Mouse (Mus musculus) hindlimb bud, embryonic 11.5 days (tissue): ENCODE results near the gene Phf13.

Experiments used
- DNase-seq: peaks from one replicate; pipeline ENCODE4 v3.0.0-alpha.2; 2012; ENCODE audit warnings: low read depth, low spot score; ENCODE audit errors: extremely low spot score

Phf13 gene

GRCm38 (mm10) chr4:152013036-152013813, 17.2 kb upstream of the Phf13 start:
- DNase-seq, result no peak

GRCm38 (mm10) chr4:152012109-152012508, 16.1 kb upstream of the Phf13 start:
- DNase-seq, result no peak

- DNase-seq, result no peak
Measured at GRCm38 (mm10) chr4:152011171-152011760, 15.2 kb upstream of the Phf13 start.

GRCm38 (mm10) chr4:152010707-152011134, 14.7 kb upstream of the Phf13 start:
- no peak for DNase-seq

GRCm38 (mm10) chr4:152010091-152010706, 14.1 kb upstream of the Phf13 start:
- DNase-seq, result no peak

- DNase-seq, result no peak
Measured at GRCm38 (mm10) chr4:152009076-152010051, 13.3 kb upstream of the Phf13 start.

GRCm38 (mm10) chr4:152008622-152009075, 12.6 kb upstream of the Phf13 start, which contains the start of gene Klhl21:
TSS of gene Klhl21 (plus strand) at chr4:152008803.
- no peak for DNase-seq

GRCm38 (mm10) chr4:152008148-152008500, 12.1 kb upstream of the Phf13 start:
- no peak for DNase-seq

- DNase-seq, result no peak
Measured at GRCm38 (mm10) chr4:152007481-152008147, 11.6 kb upstream of the Phf13 start.

- no peak for DNase-seq
Measured at GRCm38 (mm10) chr4:152006812-152007211, 10.8 kb upstream of the Phf13 start.

- DNase-seq, result no peak
Measured at GRCm38 (mm10) chr4:152006137-152006536, 10.1 kb upstream of the Phf13 start.

- no peak for DNase-seq
Measured at GRCm38 (mm10) chr4:152002063-152002462, 6.0 kb upstream of the Phf13 start.

- no peak for DNase-seq
Measured at GRCm38 (mm10) chr4:152001335-152001734, 5.3 kb upstream of the Phf13 start.

GRCm38 (mm10) chr4:152000906-152001305, 4.8 kb upstream of the Phf13 start:
- DNase-seq, result no peak

- DNase-seq, result no peak
Measured at GRCm38 (mm10) chr4:151999481-151999880, 3.4 kb upstream of the Phf13 start.

- DNase-seq, result no peak
Measured at GRCm38 (mm10) chr4:151997701-151998100, 1.6 kb upstream of the Phf13 start.

- DNase-seq, result no peak
Measured at GRCm38 (mm10) chr4:151996951-151997222, 829 bp upstream of the Phf13 start.

- no peak for DNase-seq
Measured at GRCm38 (mm10) chr4:151995371-151996172, 486 bp downstream of the Phf13 start.

GRCm38 (mm10) chr4:151994228-151995171, 1.6 kb downstream of the Phf13 start:
- no peak for DNase-seq
